Mouse (Mus musculus) brain, embryonic 14.5 days (tissue): ENCODE results near the gene Eepd1.

Experiments
- CTCF ChIP-seq: fragments of 200-500 bp; IDR thresholded peaks from 2 replicates; pipeline ENCODE4 v1.5.1; 2012; ENCODE audit warnings: inconsistent platforms, mild to moderate bottlenecking, moderate library complexity, borderline replicate concordance; ENCODE audit not compliant: insufficient read depth, insufficient read length; ENCODE audit errors: extremely low read depth
- POLR2A ChIP-seq: fragments of 200-500 bp; IDR thresholded peaks from 2 replicates; pipeline ENCODE4 v1.6.1; 2012; ENCODE audit warnings: mild to moderate bottlenecking, inconsistent platforms, borderline replicate concordance; ENCODE audit not compliant: poor library complexity, insufficient read depth, insufficient read length, severe bottlenecking; ENCODE audit errors: extremely low read depth

GRCm38 (mm10) chr9:25443546-25443945, 37.8 kb upstream of the Eepd1 start:
- no peak for TF ChIP-seq POLR2A
- TF ChIP-seq CTCF: no peak
